Mouse (Mus musculus) embryonic fibroblast, embryonic 13.5 days (primary cell): ENCODE results near the gene Tex26.

ENCODE experiments used
- CTCF ChIP-seq: IDR thresholded peaks from 2 replicates; pipeline ENCODE4 v1.5.1; 2011; ENCODE audit warnings: mild to moderate bottlenecking, control low read depth, low read length, moderate library complexity, borderline replicate concordance; ENCODE audit not compliant: insufficient read depth
- POLR2A ChIP-seq: IDR thresholded peaks from 2 replicates; pipeline ENCODE4 v1.6.1; 2011; ENCODE audit warnings: low read depth, mild to moderate bottlenecking, control low read depth, low read length, moderate library complexity

- TF ChIP-seq CTCF (no peak), POLR2A (no peak)
These were observed 77.7 kb downstream of the Tex26 start for GRCm38 (mm10) chr5:149517116-149517515.
